Mouse (Mus musculus) T-cell, adult 2 months (primary cell): Measurements from ENCODE around the gene Syndig1.

Source experiments
- DNase-seq: peaks from one replicate; pipeline ENCODE4 v3.0.0; 2022; ENCODE audit warnings: low spot score

Gene Syndig1

DNA sequence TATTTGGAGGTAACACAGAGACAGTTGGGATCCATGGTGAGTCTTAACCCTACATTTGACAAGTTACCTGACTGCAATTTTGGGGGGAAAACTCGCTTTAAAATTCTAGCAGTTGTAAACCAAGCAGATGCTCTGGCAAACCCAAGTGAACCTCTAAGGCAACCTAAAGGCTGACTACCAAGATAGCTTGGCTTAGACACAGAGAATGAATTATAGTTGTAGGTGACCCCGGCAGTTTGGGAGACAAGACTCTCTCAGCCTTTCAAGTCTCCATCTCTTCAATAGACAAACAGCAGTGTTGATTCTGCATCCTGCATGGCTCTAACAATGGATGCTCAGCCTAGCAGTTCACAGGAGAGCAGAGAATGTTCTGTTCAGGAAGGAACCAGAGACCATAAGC is at the start of gene Syndig1:
Syndig1 (plus strand) TSS at position 301 of the 400 bp plus-strand sequence.
- DNase-seq: no peak

DNA sequence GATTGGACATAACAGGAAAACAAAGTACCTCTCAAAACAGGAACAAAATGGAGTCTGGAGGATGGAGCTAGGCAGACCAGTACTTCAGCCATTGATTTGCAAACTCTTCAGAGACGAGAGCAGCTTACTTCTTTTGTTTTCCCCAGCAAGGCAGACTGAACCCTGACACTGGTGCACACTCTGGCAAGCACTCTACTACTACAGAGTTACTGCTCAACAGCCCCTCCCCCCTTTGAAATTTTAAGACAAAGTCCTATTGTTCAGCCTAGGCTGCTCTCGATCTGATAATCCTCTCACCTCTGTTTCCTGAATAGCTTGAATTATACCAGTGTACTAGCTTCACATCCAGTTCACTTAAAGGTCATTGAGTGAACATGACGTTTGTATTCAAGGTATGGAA is 30.4 kb upstream of the Syndig1 start:
- no peak for DNase-seq

DNA sequence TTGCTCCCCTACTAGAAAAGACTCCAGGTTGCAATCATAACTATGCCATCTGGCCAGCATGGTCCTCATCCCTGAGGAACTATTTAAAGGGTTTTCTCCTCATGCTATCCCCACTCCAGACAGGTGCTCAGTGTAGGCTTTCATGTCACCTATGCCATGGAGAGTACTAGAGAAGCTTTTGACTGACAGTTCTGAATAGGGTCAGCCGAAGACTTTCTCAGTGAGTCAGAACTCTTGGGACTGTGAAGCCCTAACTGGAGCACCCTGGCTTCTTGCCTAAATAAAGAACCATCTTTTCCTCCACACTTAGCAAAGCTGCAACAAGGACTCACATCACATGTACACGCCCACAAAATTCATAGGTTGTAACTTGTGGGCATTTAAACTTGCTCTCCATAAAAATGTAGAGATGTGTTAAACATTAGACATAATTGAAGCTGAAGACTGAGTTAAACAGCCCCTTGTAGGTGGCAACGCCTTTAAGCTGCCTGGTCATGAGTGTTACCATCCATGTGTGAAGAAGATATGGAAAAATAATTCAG is 24.3 kb upstream of the Syndig1 start:
- no peak for DNase-seq

DNA sequence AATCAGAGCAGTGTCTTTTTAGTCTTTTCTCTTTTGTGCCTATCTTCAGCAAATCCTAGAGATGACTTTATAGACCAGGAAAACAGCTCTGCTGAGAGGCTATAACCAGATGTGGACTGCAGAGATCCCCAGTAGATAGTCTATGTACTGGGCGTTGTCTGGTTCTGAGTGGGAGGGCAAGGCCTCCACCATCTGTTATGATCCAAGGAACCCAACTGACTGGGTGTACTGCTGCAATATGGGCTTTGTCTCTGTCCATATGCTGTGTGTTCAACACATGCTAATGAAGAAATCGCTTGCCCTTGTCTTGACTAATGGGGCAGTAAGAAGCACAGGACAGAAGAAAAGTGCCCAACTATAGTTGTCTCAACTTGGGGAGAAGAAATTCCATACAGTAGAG is 23.8 kb upstream of the Syndig1 start:
- no peak for DNase-seq

DNA sequence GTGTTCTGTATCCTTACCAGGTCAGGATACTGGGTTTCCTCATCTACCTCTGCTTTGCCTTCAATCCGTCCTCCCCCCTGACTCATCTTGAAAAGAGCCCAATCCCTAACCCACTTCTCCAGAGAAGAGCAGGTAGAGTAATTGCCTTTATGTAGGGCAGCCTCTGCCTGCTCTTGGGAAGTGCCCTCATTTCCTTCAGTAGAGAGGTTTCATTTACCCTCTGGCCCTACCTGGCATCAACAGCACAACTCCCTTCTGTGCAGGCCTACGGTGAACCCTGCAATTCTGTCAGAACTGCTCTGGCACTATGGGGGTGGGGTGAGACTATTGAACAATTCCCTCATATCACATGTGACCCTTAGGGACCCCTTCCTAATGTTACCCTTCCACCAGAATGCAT is 16.1 kb upstream of the Syndig1 start:
- no peak for DNase-seq

DNA sequence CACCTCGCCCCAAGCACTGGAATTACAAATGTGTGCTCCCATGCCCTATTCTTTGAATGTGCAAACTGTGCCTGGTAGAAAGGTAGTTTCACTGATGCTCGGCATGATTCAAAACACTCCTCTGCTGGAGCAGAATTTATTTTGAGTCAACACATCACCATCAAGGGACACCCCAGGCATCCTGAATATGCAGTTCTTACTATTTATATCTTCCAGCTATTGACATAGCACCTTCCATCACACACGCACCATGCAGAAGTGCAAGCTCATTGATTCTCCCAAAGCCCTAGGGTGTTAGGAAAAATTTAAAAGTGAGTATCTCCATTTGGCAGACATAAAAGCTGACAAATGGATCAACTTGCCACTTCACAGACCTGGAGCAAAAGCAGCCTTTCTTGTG is 10.6 kb upstream of the Syndig1 start:
- DNase-seq: no peak

DNA sequence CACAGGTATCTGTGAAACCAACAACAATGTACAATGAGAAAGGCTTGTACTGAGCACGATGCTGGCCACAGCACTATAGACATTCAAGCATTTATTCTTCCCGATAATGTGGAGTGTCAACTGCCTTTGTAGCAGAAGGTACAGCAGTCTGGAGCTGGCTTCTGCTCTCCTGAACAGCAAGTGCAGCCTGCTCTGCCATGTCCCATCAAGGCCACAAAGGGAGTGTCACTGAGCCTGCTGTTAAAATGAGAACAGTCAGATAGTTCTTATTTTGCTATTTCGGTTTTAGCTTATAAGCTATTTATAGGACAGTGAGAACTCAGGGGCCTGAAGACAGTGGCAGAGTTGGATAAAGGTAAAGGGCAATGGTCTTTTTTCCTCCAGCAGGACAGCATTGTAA is 9.3 kb upstream of the Syndig1 start:
- DNase-seq: no peak

DNA sequence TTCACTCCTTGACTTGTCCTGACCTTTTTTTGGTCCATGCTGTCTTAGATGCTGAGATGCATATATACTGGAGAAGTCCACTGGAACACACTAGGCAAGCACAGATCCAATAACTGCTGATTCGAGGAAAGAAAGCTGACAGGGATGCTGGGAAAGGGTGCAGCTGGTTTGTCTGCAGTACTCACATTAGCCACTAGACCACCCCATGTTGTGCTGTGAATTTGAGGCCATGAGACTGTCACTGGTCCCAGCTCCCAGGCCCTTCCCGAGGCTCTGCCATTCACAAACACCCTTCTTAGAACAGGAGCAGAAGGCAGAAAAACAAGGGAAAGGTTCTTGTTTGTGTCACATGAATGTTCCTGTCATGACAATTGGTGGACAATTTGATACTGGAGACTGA is 8.8 kb upstream of the Syndig1 start:
- DNase-seq: no peak

DNA sequence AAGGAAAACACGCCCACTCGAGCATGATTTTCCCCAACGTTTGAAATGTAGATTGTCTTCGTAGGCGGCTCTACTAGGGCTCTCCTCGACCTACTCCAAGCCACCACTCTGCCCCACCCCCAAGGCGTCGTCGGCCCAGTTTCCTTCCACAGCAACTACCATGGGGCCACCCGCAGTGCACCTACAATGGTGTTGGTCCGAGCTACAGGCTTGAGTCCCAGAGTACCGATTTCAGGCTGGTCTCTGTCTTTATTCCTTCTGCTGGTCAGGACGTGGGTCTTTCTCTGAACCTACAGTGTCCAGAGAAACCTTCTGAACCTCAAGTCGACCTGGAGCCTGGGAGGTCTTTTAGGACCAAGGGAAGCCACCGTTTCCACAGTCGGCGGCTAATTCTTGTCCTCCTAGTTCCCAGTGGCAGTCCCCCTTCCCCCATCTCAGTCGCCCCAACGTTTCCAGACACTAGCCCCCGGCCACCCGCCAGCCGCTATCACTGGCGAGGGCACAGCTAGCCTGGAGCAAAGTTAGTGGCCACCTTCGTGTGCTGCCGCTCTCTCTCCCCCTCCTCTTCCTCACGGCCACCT is 1.0 kb downstream of the Syndig1 start:
- DNase-seq: no peak

DNA sequence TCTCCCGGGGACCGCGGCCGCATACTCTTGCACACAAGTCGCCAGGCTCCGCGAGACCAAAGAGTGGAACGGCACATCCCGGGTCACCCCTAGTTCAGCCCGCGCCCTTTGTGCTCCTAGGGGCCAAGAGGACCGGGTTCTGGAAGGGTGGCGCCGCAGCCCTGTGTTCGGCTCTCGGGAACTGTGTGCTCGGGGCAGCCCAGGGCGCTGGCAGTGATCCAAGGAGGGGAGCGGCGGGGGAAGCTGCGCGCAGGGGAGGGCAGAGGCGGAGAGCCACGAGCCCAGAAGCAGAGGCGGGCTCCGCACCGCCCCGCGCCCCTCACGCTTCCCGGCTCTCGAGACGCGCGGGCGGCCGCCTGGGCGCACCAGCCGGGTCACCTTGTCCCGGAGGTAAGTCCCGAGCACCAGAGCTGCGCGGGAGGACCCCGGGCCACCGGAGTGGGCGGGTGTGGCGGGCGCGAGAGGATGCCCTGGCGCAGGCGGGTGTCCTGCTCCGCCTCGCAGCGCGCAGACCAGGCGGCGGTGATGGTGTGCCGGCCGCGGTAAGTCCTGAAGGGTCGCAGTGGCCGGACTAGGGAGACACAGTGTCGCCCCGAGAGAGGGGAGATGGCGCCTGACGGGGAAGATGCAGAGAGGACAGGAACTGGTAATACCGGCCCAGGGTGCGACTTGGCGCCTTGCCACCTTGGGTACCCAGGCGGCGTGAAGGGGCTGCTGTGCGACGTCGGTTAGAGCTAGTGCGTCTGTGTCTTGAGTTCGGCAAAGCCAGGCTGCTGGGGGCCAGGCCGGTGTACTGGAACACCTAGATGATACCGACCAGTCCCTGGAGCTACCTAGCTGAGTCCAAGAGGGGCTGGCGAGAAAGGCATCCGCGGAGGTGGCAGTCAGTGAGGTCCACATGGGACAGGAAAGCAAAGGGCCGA is 1.8 kb downstream of the Syndig1 start, which contains the start of gene C530025M09Rik:
C530025M09Rik (minus strand) TSS at position 678 of the 923 bp plus-strand sequence.
- DNase-seq: no peak

DNA sequence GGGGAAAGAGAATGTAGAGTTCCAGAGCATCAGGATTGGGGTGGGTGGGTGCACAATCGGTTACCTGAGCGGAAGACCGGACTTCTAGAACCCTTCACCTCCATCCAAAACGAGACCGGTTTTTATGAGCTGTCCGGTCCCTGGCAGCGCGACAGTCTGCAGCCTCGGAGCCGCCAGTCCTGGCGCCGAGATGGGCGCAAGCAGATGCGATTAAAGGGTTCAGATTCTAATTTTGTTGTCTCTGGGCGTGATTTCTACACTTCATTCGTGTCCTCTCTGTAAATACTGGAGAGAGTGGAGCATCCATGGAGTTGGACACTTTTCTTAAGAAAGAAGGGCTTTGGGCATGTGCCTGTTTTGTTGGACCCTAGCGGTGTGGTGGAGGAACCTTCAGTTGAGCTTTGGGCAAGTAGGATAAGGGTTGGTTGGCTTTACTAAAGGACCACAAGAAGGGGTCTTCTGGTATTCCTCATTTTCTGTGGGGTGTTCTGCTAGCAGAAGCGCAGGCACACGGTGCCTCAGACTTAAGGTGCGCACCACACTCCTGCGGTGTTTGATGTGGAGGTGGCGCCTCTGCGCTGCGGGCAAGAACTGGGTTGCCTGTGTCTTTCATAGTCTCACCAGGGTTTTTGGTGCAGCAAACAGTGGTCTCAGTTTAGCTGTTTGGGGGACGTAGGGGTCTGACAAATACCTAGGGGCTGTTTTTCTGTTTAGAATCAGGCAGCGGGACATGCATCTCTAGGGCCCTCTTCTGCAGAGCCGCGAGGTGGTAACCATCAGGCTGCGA is 2.6 kb downstream of the Syndig1 start:
- DNase-seq: no peak

DNA sequence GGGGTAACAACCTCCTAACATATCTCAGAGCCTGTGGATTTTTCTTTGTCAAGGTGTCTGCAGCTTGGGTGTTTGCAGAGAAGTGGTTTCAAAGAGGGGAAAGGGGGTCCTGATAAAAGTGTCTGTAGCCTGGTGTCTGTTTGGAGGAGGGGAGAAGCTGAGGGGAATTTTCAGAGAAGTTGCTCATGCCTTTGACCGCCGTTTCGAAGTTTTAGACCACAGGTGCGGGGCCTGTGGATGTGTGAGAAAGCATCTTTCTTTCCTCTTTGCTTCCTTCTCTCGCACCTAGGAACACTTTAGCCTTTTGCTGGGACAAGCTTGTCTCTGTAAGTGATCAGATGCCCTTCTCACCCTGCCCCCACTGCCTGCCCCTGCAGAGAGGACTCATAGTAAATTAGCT is 3.3 kb downstream of the Syndig1 start:
- no peak for DNase-seq

DNA sequence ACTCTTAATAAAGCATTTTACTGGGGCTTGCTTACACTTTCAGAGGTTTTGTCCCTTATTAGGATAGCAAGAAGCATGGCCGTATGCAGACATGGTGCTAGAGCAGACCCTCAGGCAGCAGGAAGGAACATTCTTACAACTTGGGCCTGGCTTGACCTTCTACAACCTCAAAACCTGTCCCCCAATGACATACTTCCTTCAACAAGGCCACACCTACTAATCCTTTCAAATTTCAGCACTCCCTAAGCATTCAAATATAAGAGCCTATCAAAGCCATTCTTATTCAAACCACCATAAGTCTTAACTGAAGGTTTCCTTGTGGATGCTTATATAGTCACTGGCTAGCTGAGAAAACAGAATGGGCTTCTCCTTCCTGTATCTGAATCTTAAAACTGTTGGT is 6.1 kb downstream of the Syndig1 start:
- DNase-seq: no peak

DNA sequence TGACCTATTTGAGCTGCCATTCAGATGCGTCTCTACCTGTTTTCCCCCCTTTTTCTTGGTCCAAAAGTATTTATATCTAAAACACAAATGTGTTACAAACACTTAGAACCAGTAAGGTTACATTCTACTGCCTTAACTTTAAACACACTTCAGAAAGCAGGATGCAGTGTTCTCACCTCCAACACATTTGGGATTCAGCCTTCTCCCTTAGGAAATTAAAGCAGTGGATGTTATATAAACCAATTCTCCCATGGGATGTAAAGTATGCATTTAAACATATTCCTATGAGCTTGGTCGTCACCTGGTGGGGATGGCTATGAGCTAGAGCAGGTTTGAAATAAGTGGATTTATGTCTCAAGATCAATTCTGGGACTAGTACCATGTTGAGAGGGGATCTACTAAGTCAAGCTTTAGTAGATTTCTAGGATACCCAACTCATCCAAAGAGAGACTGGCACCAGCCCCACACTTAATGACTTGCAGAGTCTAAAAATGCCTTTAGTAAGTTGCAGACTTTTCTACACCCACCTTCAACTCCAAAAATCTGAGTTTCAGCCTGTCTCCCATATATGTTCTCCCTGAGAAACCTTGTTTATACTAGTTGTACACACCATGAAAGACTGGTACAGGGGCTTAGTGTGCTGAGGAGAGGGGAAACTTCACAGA is 7.6 kb downstream of the Syndig1 start:
- DNase-seq: no peak

DNA sequence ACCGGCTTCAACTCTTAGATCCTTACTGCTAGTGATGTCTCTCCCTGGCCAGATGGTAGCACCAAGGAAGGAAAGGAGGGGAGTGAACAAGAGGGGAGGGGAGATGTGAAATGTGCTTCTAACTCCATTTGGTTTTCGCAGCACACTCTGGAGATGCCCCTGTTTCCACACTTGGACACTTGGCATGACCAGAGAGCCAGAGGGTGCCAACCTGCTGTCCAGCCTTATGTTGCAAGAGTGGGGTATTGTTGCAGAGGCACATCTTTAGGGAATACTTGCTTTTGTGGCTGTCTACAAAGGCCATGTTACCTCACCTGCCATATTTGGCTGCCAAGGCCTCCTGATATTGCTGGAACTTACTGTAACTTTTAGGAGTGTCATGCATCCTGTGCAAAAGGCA is 10.7 kb downstream of the Syndig1 start:
- no peak for DNase-seq

DNA sequence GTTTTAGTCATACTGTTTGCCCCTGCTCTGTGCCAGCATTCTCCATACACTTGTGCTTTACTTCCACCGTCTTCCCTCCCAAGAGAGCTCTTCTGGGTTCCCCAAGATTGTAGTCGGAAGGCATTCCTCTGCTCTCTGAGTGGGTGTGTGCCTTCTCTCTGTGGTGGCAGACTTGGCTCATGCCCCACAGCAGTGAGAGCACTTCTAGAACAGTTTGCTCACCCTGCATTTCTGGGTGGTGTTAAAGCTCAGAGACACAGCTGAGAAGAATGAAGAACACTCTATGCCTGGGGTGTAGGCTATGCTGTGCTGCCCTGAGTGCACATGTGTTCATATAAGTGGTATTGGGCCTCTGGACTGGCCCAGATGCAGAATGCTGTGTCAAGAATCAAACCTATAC is 15.6 kb downstream of the Syndig1 start:
- DNase-seq: no peak

DNA sequence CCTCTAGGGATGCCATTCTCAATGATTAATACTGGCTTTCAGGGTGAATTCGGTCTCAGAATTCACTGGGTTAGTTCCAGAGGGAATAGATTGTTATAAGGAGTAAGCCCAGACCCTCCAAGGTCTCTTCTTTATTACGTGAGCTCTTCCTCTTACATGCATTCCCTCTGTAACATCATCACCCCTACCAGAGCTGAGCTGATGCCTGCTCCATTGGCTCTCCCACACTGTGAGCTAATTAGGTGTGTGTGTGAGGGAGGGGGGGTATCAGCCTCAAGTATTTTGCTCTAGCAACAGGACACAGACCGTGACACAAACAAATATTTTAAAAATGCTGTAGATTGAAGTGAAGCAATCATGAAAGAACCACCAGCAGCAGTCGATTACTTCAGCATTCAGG is 19.8 kb downstream of the Syndig1 start:
- DNase-seq: no peak

DNA sequence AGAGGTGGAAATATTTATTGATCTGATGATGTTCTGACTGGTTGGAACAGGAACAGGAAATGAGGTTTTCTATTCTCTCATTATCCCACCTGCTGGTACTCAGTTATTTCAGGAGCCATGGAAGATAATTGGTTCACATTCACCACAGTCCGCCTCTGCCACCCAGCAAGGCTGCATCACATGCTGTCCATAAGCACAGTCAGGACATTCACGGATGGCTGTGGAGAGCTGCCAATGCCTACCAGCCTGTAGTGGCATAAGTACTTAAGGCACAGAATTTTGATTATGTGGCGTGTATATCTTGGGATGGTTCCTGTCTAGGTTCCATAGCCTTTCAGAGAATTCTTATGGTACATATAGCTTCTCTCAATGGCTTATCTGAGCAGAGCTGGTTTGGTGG is 32.0 kb downstream of the Syndig1 start:
- DNase-seq: no peak

DNA sequence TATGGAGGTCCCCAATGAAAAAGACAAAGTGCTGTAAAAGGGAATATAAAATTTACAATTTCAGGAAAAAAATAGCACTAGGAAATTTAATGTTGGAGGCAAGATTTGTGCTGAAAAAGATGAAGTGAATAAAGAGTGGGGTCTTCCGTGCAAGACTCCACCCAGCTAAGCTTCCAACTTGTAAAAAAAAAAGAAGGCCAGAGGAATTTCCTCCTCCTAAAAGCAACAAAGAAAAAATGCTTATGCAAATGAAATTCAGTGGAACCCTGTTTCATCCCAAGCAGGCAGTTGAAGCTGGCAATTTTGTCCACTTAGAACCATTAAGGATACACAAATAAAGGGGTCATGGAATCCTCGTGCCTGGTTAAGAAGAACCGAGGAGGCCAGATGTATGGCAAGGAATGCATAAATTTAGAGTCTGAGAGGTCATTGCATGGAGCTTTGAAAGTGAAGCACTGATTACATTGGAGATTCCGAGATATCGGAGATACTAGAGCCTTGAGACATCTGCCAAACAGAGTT is 37.0 kb downstream of the Syndig1 start:
- DNase-seq: no peak

DNA sequence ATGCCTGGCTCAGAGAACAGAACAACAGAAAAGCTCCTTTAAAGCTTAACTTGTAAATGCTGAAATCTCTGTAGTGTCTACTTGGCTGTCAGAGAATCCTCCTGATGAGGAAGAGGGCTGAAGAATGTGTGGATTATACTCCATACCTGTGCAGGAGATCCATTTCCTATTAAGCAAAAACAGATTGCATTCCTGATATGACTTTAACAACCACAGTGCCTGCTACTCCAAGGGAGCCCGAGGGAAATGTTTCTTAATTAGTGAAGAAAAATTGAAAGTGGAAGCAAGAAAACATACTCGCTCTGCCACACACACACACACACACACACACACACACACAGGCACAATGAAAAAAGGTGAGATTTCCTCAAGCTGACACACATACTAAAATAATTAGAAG is 41.5 kb downstream of the Syndig1 start:
- no peak for DNase-seq

DNA sequence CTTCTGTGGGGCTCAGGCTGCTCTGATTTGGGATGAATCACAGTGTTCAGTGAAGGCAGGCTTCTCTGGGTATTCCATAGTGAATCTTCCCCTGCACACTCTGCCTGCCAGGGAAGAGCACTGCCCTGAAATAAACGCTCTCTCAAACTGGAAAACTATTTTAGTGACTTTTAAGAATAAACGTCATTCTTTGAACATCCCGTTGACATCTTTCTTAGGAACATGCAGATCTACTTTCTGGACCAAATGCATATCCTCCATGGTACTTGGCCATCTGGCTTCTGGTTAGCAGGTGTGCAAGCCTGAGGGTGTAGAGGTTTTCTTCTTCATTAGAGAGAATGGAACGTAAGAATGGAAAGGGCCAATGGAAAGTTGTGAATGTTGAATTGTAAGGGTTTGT is 43.5 kb downstream of the Syndig1 start:
- no peak for DNase-seq

DNA sequence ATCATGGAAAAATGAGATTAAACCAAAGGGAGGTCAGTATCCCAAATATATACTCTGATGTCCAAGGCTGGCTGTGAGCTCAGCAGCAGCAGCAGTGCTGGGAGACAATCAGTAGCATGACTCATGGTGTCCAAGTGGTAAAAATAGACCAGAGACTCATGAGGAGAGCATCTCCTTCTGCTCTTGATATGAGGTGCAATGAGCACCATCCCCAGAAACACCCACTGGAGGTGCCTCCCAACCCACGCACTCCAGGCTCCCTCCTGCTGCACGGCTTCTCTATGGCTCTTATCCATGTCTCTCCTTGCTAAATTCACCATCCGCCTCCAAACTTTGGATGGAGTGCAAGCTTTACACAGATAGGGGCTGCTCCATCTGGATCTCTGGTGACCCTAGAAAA is 44.3 kb downstream of the Syndig1 start:
- no peak for DNase-seq
